8 mouse cellular contexts compared by ENCODE assay signal in the genomic region with DNA sequence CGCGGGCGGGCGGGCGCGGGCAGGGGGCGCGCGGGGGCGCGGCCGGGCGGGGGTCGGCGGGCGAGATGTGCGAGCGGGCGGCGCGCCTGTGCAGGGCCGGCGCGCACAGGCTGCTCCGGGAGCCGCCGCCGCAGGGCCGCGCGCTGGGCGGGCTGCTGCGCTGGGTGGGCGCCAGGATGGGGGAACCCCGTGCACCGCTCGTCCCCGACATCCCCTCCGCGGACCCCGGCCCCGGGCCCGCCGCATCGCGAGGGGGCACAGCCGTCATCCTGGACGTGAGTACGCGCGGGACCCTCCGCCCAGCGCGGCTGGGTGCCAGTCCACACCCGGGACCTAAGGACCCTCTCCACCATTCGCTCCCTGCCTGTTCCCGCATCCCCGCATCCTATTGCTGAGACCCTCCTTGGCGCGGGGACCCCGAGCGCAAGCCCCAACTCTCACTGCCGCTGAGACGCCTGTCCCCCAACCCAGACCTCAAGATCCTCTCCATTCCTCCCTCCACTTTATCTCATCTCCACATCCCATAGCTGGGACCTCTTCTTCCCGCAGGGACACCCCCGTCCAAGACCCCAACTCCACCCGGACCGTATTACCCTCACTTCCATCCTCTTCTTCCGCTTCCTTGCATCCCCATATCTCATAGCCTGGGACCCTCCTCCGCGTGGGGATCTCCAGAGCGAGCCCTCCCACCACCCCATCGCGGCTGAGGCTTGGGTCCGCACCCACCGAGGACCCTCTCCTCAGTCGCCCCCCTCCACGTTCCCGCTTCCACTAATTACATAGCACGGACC. TPM values are rescaled to one million over a fixed set of nuclear protein-coding genes. Genes with fewer than 3 reads are reported as not detected.
A peak's percentile ranks its signal among the peaks of the same experiment; 100 is the strongest.
DNase-seq lines count a peak whose midpoint lies in the region; ATAC-seq and TF ChIP-seq lines count a peak whose summit lies in the region.

No protein-coding gene starts in this region.

- H3K9ac ChIP-seq in lung, embryonic 16.5 days (ENCODE audit: low read length): peak overlapping the region; percentile 72
- peak overlapping the region; percentile 70 for H3K9ac ChIP-seq in limb, embryonic 14.5 days (ENCODE audit: low read depth, low read length, severe bottlenecking)
- peak overlapping the region; percentile 45 for H3K9ac ChIP-seq in stomach, embryonic 14.5 days (replicated peaks; ENCODE audit: low read depth, low read length)

- peaks cover 27% of the 10 kb centered on the region for H3K27me3 ChIP-seq in lung, embryonic 16.5 days (ENCODE audit: control insufficient read depth, insufficient read depth, low read depth, low read length)
- H3K27me3 ChIP-seq in limb, embryonic 14.5 days (ENCODE audit: control insufficient read depth, insufficient read depth, low read length): peaks cover 21% of the 10 kb centered on the region
- H3K27me3 ChIP-seq in stomach, embryonic 14.5 days (ENCODE audit: control insufficient read depth, insufficient read depth, low read length): peaks cover 7% of the 10 kb centered on the region; the same call in 1 of the 2 replicates

- 1% methylated on average over 36 of the region's 80 CpGs for WGBS in lung, embryonic 16.5 days
- WGBS in limb, embryonic 14.5 days: 2% methylated on average over 24 of the region's 80 CpGs
- WGBS in stomach, embryonic 14.5 days: 1% methylated on average over 62 of the region's 80 CpGs

- H3K9me3 ChIP-seq in lung, embryonic 16.5 days (ENCODE audit: control insufficient read depth, low read length): no peaks in the 10 kb centered on the region
- H3K9me3 ChIP-seq in limb, embryonic 14.5 days (ENCODE audit: control insufficient read depth, low read length): no peaks in the 10 kb centered on the region
- no peaks in the 10 kb centered on the region for H3K9me3 ChIP-seq in stomach, embryonic 14.5 days (ENCODE audit: control insufficient read depth, low read depth, low read length)

- peak overlapping the region; percentile 100 for H3K4me2 ChIP-seq in lung, embryonic 16.5 days (ENCODE audit: low read depth, low read length)
- peak overlapping the region; percentile 95 for H3K4me2 ChIP-seq in limb, embryonic 14.5 days (replicated peaks; ENCODE audit: low read depth, low read length, severe bottlenecking)
- peak overlapping the region; percentile 99 for H3K4me2 ChIP-seq in stomach, embryonic 14.5 days (replicated peaks; ENCODE audit: low read depth, low read length)

- peak; percentile 62 to 72 for DNase-seq in adrenal gland, adult (ENCODE audit: inconsistent age in 2 of 2, low spot score in 1 of 2)
- no peak for DNase-seq in adrenal gland, postnatal 4 days (ENCODE audit: low spot score in 2 of 2)
- no peak for DNase-seq in lung, adult 18-20 months
- DNase-seq in limb, embryonic 14.5 days (ENCODE audit: low spot score): no peak
- no peak for DNase-seq in urinary bladder, postnatal 36 days (ENCODE audit: low spot score in 2 of 2)
- DNase-seq in gastrocnemius, postnatal 14 days: no peak

- intact Hi-C loops in gastrocnemius, postnatal 14 days (cut with DNase I; ENCODE audit: low total_unique reads): loop anchor here (5.0 to 10.0 kb wide), 3 partner anchors 50 to 228 kb away; a partner anchor contains a TSS

- no peaks in the 10 kb centered on the region for H3K36me3 ChIP-seq in lung, embryonic 16.5 days (ENCODE audit: control insufficient read depth, insufficient read depth, low read length)
- H3K36me3 ChIP-seq in limb, embryonic 14.5 days (ENCODE audit: control insufficient read depth, insufficient read depth, low read length): no peaks in the 10 kb centered on the region
- H3K36me3 ChIP-seq in stomach, embryonic 14.5 days (ENCODE audit: control insufficient read depth, insufficient read depth, low read length): no peaks in the 10 kb centered on the region

- no peak for TF ChIP-seq POLR2A in limb, embryonic 14.5 days (IDR thresholded peaks at IDR 0.05; ENCODE audit: borderline replicate concordance, extremely low read depth, insufficient read depth, insufficient read length)

- H3K4me1 ChIP-seq in lung, embryonic 16.5 days (replicated peaks; ENCODE audit: control insufficient read depth, insufficient read depth, low read length): peaks cover 10% of the 10 kb centered on the region; the same call in 1 of the 2 replicates
- H3K4me1 ChIP-seq in limb, embryonic 14.5 days (ENCODE audit: control insufficient read depth, insufficient read depth, low read length): 0 out of 2 replicates have a peak, but pooled peaks cover 2% of the 10 kb centered on the region
- no peaks in the 10 kb centered on the region for H3K4me1 ChIP-seq in stomach, embryonic 14.5 days (ENCODE audit: control insufficient read depth, insufficient read depth, low read length)

- peak overlapping the region; percentile 70 for H3K4me3 ChIP-seq in lung, embryonic 16.5 days (ENCODE audit: low read length)
- peak overlapping the region; percentile 65 for H3K4me3 ChIP-seq in limb, embryonic 14.5 days (replicated peaks; ENCODE audit: low read length)
- peak overlapping the region; percentile 61 for H3K4me3 ChIP-seq in stomach, embryonic 14.5 days (ENCODE audit: low read depth, low read length)

- H3K27ac ChIP-seq in lung, embryonic 16.5 days (ENCODE audit: low read length): no peak overlapping the region
- H3K27ac ChIP-seq in limb, embryonic 14.5 days (replicated peaks; ENCODE audit: low read depth, low read length): no peak overlapping the region
- no peak overlapping the region for H3K27ac ChIP-seq in stomach, embryonic 14.5 days (ENCODE audit: low read length)

- ATAC-seq in lung, embryonic 16.5 days (ENCODE audit: low read depth): peak; percentile 49
- peak; percentile 50; the same call in 1 of the 2 replicates for ATAC-seq in limb, embryonic 14.5 days (ENCODE audit: low FRiP score, low read depth)
- no peak for ATAC-seq in stomach, embryonic 14.5 days (ENCODE audit: insufficient number of reproducible peaks, insufficient read depth, low FRiP score, low read depth)

RNA-seq across cellular contexts. Expression of a gene that starts 0.7 kb away (rescaled TPM):
- total RNA-seq in adrenal gland, postnatal 4 days (2021): 10 to 100 TPM; 19.4 to 20.8 TPM
- polyA plus RNA-seq in lung, embryonic 16.5 days (2015; fragmentation: Nextera tagmentation; extraction: Ambion mirVana): 1.3 and 1.4 TPM in 2 replicates
- 7.8 and 9.5 TPM in 2 replicates for polyA plus RNA-seq in limb, embryonic 14.5 days (2012; rRNA removed)
- polyA plus RNA-seq in limb, embryonic 14.5 days (2014; fragmentation: Nextera tagmentation; extraction: Ambion mirVana): 2.2 and 2.6 TPM in 2 replicates
- 1.5 and 2.2 TPM in 2 replicates for polyA plus RNA-seq in stomach, embryonic 14.5 days (2014; fragmentation: Nextera tagmentation; extraction: Ambion mirVana)
- total RNA-seq in gastrocnemius, postnatal 14 days (2021): under 1 TPM; 0.33 to 0.59 TPM

RNA-seq across cellular contexts. Expression of a gene that starts 13.3 kb away (rescaled TPM):
- 10 to 100 TPM; 46.6 to 90.7 TPM for total RNA-seq in adrenal gland, postnatal 4 days (2021)
- 1.9 and 3.2 TPM in 2 replicates for polyA plus RNA-seq in lung, embryonic 16.5 days (2015; fragmentation: Nextera tagmentation; extraction: Ambion mirVana)
- 2.1 and 2.7 TPM in 2 replicates for polyA plus RNA-seq in limb, embryonic 14.5 days (2012; rRNA removed)
- polyA plus RNA-seq in limb, embryonic 14.5 days (2014; fragmentation: Nextera tagmentation; extraction: Ambion mirVana): 1.2 and 2.2 TPM in 2 replicates
- 2.3 and 3.7 TPM in 2 replicates for polyA plus RNA-seq in stomach, embryonic 14.5 days (2014; fragmentation: Nextera tagmentation; extraction: Ambion mirVana)
- 1 to 10 TPM; 3.9 to 5.1 TPM for total RNA-seq in gastrocnemius, postnatal 14 days (2021)

RNA-seq across cellular contexts. Expression of a gene that starts 52.5 kb away (rescaled TPM):
- 10 to 100 TPM; 33.7 to 39.1 TPM for total RNA-seq in adrenal gland, postnatal 4 days (2021)
- 12.1 and 12.3 TPM in 2 replicates for polyA plus RNA-seq in lung, embryonic 16.5 days (2015; fragmentation: Nextera tagmentation; extraction: Ambion mirVana)
- 13.6 and 14.8 TPM in 2 replicates for polyA plus RNA-seq in limb, embryonic 14.5 days (2012; rRNA removed)
- polyA plus RNA-seq in limb, embryonic 14.5 days (2014; fragmentation: Nextera tagmentation; extraction: Ambion mirVana): 17.0 and 19.1 TPM in 2 replicates
- 16.7 and 18.7 TPM in 2 replicates for polyA plus RNA-seq in stomach, embryonic 14.5 days (2014; fragmentation: Nextera tagmentation; extraction: Ambion mirVana)
- 10 to 100 TPM; 67.6 to 94.0 TPM for total RNA-seq in gastrocnemius, postnatal 14 days (2021)

RNA-seq across cellular contexts. Expression of a gene that starts 54.3 kb away (rescaled TPM):
- total RNA-seq in adrenal gland, postnatal 4 days (2021): under 1 TPM in 1 of 2 experiments, not detected in 1; 0.39 TPM
- polyA plus RNA-seq in lung, embryonic 16.5 days (2015; fragmentation: Nextera tagmentation; extraction: Ambion mirVana): not detected in 2 replicates
- 0.29 and 0.51 TPM in 2 replicates for polyA plus RNA-seq in limb, embryonic 14.5 days (2012; rRNA removed)
- polyA plus RNA-seq in limb, embryonic 14.5 days (2014; fragmentation: Nextera tagmentation; extraction: Ambion mirVana): not detected in 2 replicates
- polyA plus RNA-seq in stomach, embryonic 14.5 days (2014; fragmentation: Nextera tagmentation; extraction: Ambion mirVana): 0.13 TPM in 1 of 2 replicates, not detected in the other
- total RNA-seq in gastrocnemius, postnatal 14 days (2021): not detected

Comparison
In these comparisons a context has a peak if more than half of its experiments do, and no peak if none do; other contexts are left out.
1. DNase-seq: peak in adrenal gland, adult (2 of 2); none in adrenal gland, postnatal 4 days (0 of 2), lung, adult 18-20 months (0 of 2), limb, embryonic 14.5 days (single experiment), urinary bladder, postnatal 36 days (0 of 2) and gastrocnemius, postnatal 14 days (single experiment).
2. Peak in every context shown above with its lines, with median percentiles within 50 percentile points of each other: H3K4me2 ChIP-seq, H3K4me3 ChIP-seq and H3K9ac ChIP-seq.